Mouse (Mus musculus) midbrain, embryonic 16.5 days (tissue): ENCODE results near the gene Vinac1. TPM values are rescaled to one million over a fixed set of nuclear protein-coding genes. Genes with fewer than 3 reads are reported as not detected.

Experiments used
- ATAC-seq: fragments of 200-750 bp; cut with Nextera tagmentation; 2 replicates; pipeline ENCODE4 v1.8.0; 2017; ENCODE audit warnings: moderate TSS enrichment
- H3K27ac ChIP-seq: fragments of 300-500 bp; sonication (generic); 2 replicates; pipeline ENCODE4 v1.5.1; 2014; ENCODE audit warnings: mild to moderate bottlenecking, low read length, mixed read lengths
- H3K27me3 ChIP-seq: fragments of 300-500 bp; sonication (generic); 2 replicates; pipeline ENCODE4 v1.6.1; 2014; ENCODE audit warnings: low read depth, low read length, mixed read lengths; ENCODE audit not compliant: control insufficient read depth, insufficient read depth
- H3K36me3 ChIP-seq: fragments of 300-500 bp; sonication (generic); 2 replicates; pipeline ENCODE4 v1.6.1; 2014; ENCODE audit warnings: mild to moderate bottlenecking, low read length, moderate library complexity, mixed read lengths; ENCODE audit not compliant: control insufficient read depth, insufficient read depth
- H3K4me1 ChIP-seq: fragments of 300-500 bp; sonication (generic); 2 replicates; pipeline ENCODE4 v1.6.1; 2014; ENCODE audit warnings: mild to moderate bottlenecking, low read length, mixed read lengths; ENCODE audit not compliant: control insufficient read depth, insufficient read depth
- H3K4me2 ChIP-seq: fragments of 300-500 bp; sonication (generic); 2 replicates; pipeline ENCODE4 v1.6.1; 2014; ENCODE audit warnings: mild to moderate bottlenecking, low read length, mixed read lengths
- H3K4me3 ChIP-seq: fragments of 300-500 bp; sonication (generic); 2 replicates; pipeline ENCODE4 v1.5.1; 2014; ENCODE audit warnings: low read depth, mild to moderate bottlenecking, low read length, moderate library complexity, mixed read lengths
- H3K9ac ChIP-seq: fragments of 300-500 bp; sonication (generic); 2 replicates; pipeline ENCODE4 v1.6.1; 2014; ENCODE audit warnings: low read depth, low read length, mixed read lengths
- H3K9me3 ChIP-seq: fragments of 300-500 bp; sonication (generic); replicated peaks from 2 replicates; pipeline ENCODE4 v1.6.1; 2014; ENCODE audit warnings: mild to moderate bottlenecking, low read length, mixed read lengths; ENCODE audit not compliant: control insufficient read depth, poor library complexity, severe bottlenecking
- WGBS: fragments of 180-500 bp; shearing (Covaris S2); extraction: QIAGEN DNeasy Blood & Tissue Kit; methylation state at CpG from one replicate; pipeline ENCODE4 v1.1.7; 2014; 5-methylcytosine and 5-hydroxymethylcytosine counted together
- polyA plus RNA-seq: library from polyadenylated mRNA; unstranded; fragments of >200 nt; fragmentation: Nextera tagmentation; extraction: Ambion mirVana; gene quantifications from 2 replicates; pipeline ENCODE4 v1.2.1, GENCODE M21; 2015

Gene Vinac1
- 1.0 TPM in 2 replicates for polyA plus RNA-seq

DNA sequence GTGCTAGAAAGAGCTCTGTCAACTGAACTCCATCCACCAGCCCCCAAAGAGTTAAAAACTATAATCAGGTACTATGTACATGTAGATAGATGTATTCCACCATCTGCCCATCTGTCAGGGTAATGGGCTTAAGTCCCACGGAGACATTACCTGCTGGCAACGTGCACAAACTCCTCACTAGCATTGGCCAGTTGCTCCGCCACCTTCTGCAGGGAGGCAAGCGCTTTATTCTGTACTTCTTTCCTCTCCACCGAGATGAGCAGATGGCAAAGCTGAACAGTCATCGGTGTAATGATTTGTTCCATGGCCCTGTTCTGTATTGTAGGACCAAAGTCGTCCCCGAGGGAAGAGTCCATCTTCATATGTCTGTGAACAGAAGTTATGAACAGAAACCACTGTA is at the start of gene Vinac1:
Gene Vinac1 (minus strand): TSS at position 362 of the 400 bp plus-strand sequence.
- Histone ChIP-seq H3K4me3 (no peak within 1 kb of the TSS), H3K9me3 (no peaks in the 10 kb centered on the region), H3K4me2 (no peak within 1 kb of the TSS), H3K9ac (no peak within 1 kb of the TSS), H3K27ac (no peak within 1 kb of the TSS), H3K4me1 (no peaks in the 10 kb centered on the region), H3K27me3 (no peaks in the 10 kb centered on the region), H3K36me3 (no peaks in the 10 kb centered on the region)
- no peak for ATAC-seq
- 81% methylated on average over 8 of the region's 8 CpGs for WGBS

DNA sequence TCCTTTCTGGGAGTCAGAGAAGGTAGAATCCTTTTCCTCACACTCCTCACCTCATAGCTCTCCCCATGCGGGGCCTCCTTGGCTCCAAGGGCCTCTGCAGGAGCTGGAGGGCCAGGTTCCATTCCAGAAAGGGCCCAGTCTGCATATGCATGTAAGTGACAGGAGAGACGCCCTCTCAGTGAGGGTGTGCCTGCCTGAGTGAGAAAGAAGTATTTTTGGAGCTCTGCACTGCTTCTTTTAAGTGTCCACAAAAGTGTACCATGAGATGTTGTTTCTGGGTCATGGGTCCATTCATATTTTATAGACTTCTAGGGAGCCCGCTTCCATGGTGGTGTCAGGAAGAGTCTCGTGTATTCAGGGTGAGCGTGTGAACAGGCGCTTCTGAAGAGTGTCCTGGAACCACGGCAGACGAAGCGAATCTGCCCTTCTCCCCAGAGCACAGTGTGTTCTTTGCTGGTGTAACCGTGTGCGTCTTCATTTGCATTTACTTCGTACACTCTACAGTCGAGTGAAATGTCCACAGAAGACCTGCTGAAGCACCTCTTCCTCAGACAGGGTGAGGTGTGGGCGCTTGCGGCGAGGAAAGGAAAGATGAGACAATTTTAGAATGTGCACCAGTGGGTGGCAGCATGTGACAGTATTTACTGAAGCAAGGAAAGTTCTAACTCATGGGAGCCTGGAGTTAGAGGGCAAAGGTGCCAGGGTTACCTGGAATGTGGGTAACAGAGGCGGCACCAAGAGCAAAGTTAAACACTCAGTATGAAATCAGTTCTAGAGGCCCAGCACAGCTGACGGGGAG is 46.2 kb upstream of the Vinac1 start:
- 91% methylated on average over 18 of the region's 18 CpGs for WGBS
- Histone ChIP-seq H3K9ac (no peak overlapping the region), H3K27ac (no peak overlapping the region), H3K9me3 (no peaks in the 10 kb centered on the region), H3K4me1 (no peaks in the 10 kb centered on the region), H3K36me3 (peaks cover 23% of the 10 kb centered on the region), H3K4me2 (no peak overlapping the region), H3K27me3 (no peaks in the 10 kb centered on the region), H3K4me3 (no peak overlapping the region)
- ATAC-seq, result no peak

DNA sequence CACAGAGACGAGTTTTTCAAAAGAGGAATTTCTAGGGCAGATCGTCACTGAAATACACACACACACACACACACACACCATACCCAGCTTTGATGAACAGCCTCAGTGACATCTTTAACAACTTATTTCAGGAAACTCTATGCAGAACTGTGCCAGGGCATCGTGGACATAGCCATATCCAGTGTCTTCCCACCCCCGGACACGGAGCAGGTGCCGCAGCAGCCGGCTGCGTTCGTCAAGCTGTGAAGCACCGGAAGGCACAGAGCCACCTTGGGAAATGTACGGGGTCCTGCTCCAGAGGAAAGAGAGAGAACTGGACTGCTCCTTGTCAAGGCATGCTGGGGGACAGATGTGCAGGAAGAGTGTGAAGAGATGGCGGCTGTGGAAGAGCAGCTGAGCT is 44.8 kb upstream of the Vinac1 start:
- no peak overlapping the region for H3K27ac ChIP-seq
- H3K4me1 ChIP-seq, result no peaks in the 10 kb centered on the region
- 92% methylated on average over 12 of the region's 12 CpGs for WGBS
- H3K27me3 ChIP-seq, result no peaks in the 10 kb centered on the region
- no peak overlapping the region for H3K9ac ChIP-seq
- no peaks in the 10 kb centered on the region for H3K9me3 ChIP-seq
- no peak for ATAC-seq
- no peak overlapping the region for H3K4me3 ChIP-seq
- no peak overlapping the region for H3K4me2 ChIP-seq
- H3K36me3 ChIP-seq, result peaks cover 26% of the 10 kb centered on the region

GRCm38 (mm10) chr2:129090370-129090769 is 42.4 kb upstream of the Vinac1 start:
- peaks cover 26% of the 10 kb centered on the region for H3K36me3 ChIP-seq
- 77% methylated on average over 4 of the region's 4 CpGs for WGBS

DNA sequence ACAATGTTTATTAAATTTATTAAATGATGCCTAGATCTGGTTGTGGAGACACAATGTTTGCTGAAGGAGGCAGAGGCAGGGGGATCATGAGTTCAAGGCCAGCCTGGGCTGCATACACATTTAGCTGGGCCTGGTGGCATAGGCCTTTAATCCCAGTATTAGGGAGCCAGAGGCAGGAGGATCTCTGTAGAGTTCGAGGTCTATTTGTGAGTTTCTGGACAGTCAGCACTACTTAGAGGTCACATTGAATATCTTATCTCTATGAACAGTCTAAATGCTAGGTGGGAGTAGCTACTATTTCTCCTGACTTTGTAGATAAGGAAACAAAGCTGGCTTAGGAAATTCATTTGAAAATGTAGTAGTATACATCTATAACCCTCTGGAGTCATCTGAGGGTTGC is 39.5 kb upstream of the Vinac1 start:
- no peaks in the 10 kb centered on the region for H3K9me3 ChIP-seq
- H3K4me3 ChIP-seq, result no peak overlapping the region
- H3K9ac ChIP-seq, result no peak overlapping the region
- ATAC-seq, result no peak
- H3K4me2 ChIP-seq, result no peak overlapping the region
- no peak overlapping the region for H3K27ac ChIP-seq
- no peaks in the 10 kb centered on the region for H3K4me1 ChIP-seq
- no peaks in the 10 kb centered on the region for H3K27me3 ChIP-seq
- WGBS, result 100% methylated on average over 1 of the region's 1 CpGs
- peaks cover 18% of the 10 kb centered on the region for H3K36me3 ChIP-seq

More at GRCm38 (mm10) chr2:129090370-129090769, 42.4 kb upstream of the Vinac1 start:
- Histone ChIP-seq H3K9ac (no peak overlapping the region), H3K4me1 (no peaks in the 10 kb centered on the region), H3K4me2 (no peak overlapping the region), H3K27me3 (no peaks in the 10 kb centered on the region), H3K9me3 (no peaks in the 10 kb centered on the region), H3K4me3 (no peak overlapping the region), H3K27ac (no peak overlapping the region)
- no peak for ATAC-seq

DNA sequence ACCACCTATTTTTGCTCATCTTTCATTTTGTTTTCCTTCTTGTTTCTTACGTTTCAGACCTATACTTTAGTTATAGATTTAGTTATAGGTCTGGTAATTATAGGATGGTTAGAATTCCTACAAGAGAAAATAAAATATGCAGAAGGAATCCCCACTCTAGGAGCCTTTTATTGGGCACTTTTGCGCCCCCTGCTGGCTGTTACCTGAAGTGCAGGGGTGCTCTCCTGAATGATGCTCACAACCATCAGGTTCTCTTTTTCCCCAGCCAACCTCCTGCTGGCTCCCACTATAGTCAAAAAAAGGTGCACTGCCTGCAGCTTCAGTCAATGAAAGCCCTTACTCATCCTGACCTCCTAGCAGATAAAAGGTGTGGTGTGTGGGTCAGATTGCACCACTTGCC is 37.0 kb upstream of the Vinac1 start:
- ATAC-seq, result no peak
- no peak overlapping the region for H3K27ac ChIP-seq
- H3K9me3 ChIP-seq, result no peaks in the 10 kb centered on the region
- no peak overlapping the region for H3K4me2 ChIP-seq
- no peaks in the 10 kb centered on the region for H3K4me1 ChIP-seq
- peaks cover 23% of the 10 kb centered on the region for H3K36me3 ChIP-seq
- H3K9ac ChIP-seq, result no peak overlapping the region
- 55% methylated on average over 2 of the region's 2 CpGs for WGBS
- H3K27me3 ChIP-seq, result no peaks in the 10 kb centered on the region
- no peak overlapping the region for H3K4me3 ChIP-seq

DNA sequence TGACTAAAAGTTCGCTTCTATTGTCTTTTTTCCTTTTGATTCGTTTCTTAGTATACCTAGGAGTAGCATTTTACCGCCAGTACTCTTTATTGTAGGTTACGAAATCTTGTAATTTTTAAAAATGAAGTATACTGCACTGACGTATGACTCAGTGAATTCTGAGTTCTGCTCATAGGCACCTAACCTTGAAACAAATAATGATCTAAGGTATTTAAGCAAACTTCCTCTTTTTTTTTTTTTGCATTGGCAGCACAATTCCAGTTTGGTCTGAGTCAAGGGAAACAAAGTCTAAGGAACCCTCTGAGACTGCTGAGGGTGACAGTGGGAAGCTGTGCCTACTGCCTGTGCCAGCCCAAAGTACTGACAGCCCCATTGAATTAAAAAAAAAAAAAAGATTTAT is 35.5 kb upstream of the Vinac1 start:
- WGBS, result 93% methylated on average over 5 of the region's 5 CpGs
- H3K36me3 ChIP-seq, result peaks cover 22% of the 10 kb centered on the region
- no peak overlapping the region for H3K27ac ChIP-seq
- no peaks in the 10 kb centered on the region for H3K9me3 ChIP-seq
- H3K27me3 ChIP-seq, result no peaks in the 10 kb centered on the region
- no peaks in the 10 kb centered on the region for H3K4me1 ChIP-seq
- no peak overlapping the region for H3K9ac ChIP-seq
- H3K4me2 ChIP-seq, result no peak overlapping the region
- no peak overlapping the region for H3K4me3 ChIP-seq
- ATAC-seq, result no peak

GRCm38 (mm10) chr2:129081097-129081496 is 33.1 kb upstream of the Vinac1 start:
- 72% methylated on average over 13 of the region's 13 CpGs for WGBS
- no peak overlapping the region for H3K4me3 ChIP-seq
- H3K27me3 ChIP-seq, result no peaks in the 10 kb centered on the region
- no peak overlapping the region for H3K4me2 ChIP-seq
- no peak for ATAC-seq
- H3K9me3 ChIP-seq, result no peaks in the 10 kb centered on the region
- H3K27ac ChIP-seq, result no peak overlapping the region
- H3K36me3 ChIP-seq, result peaks cover 33% of the 10 kb centered on the region
- H3K4me1 ChIP-seq, result no peaks in the 10 kb centered on the region
- H3K9ac ChIP-seq, result no peak overlapping the region

DNA sequence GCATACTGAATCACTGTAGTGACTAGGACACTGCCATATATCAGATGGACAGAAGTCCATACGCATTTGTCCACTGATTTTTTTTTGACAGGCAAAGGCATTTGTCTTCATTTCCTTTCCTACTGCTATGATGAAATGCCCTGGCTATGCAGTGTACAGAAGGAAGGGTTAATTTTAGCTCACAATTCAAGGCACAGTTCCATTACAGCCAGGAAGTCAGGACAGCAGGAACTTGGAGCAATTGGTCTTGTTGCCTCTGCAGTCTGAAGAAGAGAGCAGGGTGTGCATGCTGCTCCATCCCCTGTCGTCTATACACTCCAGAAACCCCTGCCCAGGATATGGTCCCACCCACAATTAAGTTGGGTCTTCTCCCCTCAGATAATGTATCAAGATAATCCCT is 31.2 kb upstream of the Vinac1 start:
- H3K4me1 ChIP-seq, result no peaks in the 10 kb centered on the region
- WGBS, result 91% methylated on average over 2 of the region's 2 CpGs
- H3K9me3 ChIP-seq, result no peaks in the 10 kb centered on the region
- no peak overlapping the region for H3K4me2 ChIP-seq
- no peak overlapping the region for H3K4me3 ChIP-seq
- ATAC-seq, result no peak
- H3K9ac ChIP-seq, result no peak overlapping the region
- H3K36me3 ChIP-seq, result peaks cover 33% of the 10 kb centered on the region
- no peak overlapping the region for H3K27ac ChIP-seq
- H3K27me3 ChIP-seq, result no peaks in the 10 kb centered on the region
